Mouse (Mus musculus) kidney, adult 2 months (tissue): ENCODE data around the gene Oxct2b.

Experiments
- CTCF ChIP-seq: fragments of 200-500 bp; conservative IDR thresholded peaks from 2 replicates; pipeline ENCODE4 v1.5.1; 2011; ENCODE audit warnings: low read depth, mild to moderate bottlenecking, control low read depth, low read length, moderate library complexity, mixed read lengths; ENCODE audit not compliant: insufficient read depth, insufficient read length
- POLR2A ChIP-seq: fragments of 200-500 bp; IDR thresholded peaks from one replicate; pipeline ENCODE4 v1.6.1; 2011; ENCODE audit warnings: low read depth, low read length, control low read depth

DNA sequence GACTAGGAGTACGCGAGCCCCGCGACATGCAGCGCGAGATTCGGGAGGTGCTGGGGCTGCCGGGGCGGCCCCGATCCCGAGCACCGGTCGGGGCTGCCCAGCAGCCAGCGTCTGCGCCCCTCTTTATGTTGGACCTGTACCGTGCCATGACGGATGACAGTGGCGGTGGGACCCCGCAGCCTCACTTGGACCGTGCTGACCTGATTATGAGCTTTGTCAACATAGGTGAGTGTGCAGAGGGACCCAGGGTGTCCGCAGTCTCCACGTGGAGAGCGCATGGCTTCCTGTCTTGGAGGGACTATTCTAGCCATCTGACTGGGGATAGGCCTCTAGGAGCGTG, 10.6 kb upstream of the Oxct2b start:
- TF ChIP-seq CTCF (no peak), POLR2A (no peak)
